Mouse (Mus musculus) testis, adult 2 months (tissue): ENCODE data around the gene C87436.

Experiments
- CTCF ChIP-seq: fragments of 200-500 bp; IDR thresholded peaks from 2 replicates; pipeline ENCODE4 v1.5.1; 2012; ENCODE audit warnings: low read depth, mild to moderate bottlenecking, inconsistent platforms, low read length, moderate library complexity; ENCODE audit not compliant: control insufficient read depth, insufficient read depth, insufficient replicate concordance
- POLR2A ChIP-seq: fragments of 200-500 bp; IDR thresholded peaks from 2 replicates; pipeline ENCODE4 v1.6.1; 2012; ENCODE audit warnings: low read depth, mild to moderate bottlenecking, inconsistent platforms, low read length, moderate library complexity; ENCODE audit not compliant: control insufficient read depth

- no peak for TF ChIP-seq CTCF
- no peak for TF ChIP-seq POLR2A
Measured at GRCm38 (mm10) chr6:86388461-86388860, 49.7 kb upstream of the C87436 start.
